ENCODE assay signal across 10 mouse cellular contexts in genomic region chr7:81342356-81343094, GRCm38 (mm10). TPM values are rescaled to one million over a fixed set of nuclear protein-coding genes. Genes with fewer than 3 reads are reported as not detected.
DNase-seq lines count a peak whose midpoint lies in the region; ATAC-seq and TF ChIP-seq lines count a peak whose summit lies in the region.
"Had no signal": no experiment of that assay in that cellular context is flagged by ENCODE, and none has a peak within 500 bp of the region (broad histone marks: within the 10 kb centered on the region; RNA-seq: fewer than 3 reads in every experiment).

No protein-coding gene starts in this region.

- H3K4me3 ChIP-seq in neural tube, embryonic 11.5 days (ENCODE audit: low read depth, low read length) = no peak overlapping the region
- H3K4me3 ChIP-seq in forebrain, postnatal 0 days (ENCODE audit: low read depth, low read length) = no peak overlapping the region
- H3K4me3 ChIP-seq in limb, embryonic 15.5 days = peak overlapping the region; percentile 88
- peak overlapping the region; percentile 1; the same call in 1 of the 2 replicates for H3K4me3 ChIP-seq in stomach, postnatal 0 days (ENCODE audit: low read depth, low read length)

- ATAC-seq in neural tube, embryonic 11.5 days (ENCODE audit: insufficient read depth, low FRiP score, low TSS enrichment) = no peak
- no peak for ATAC-seq in forebrain, postnatal 0 days
- ATAC-seq in limb, embryonic 15.5 days (ENCODE audit: insufficient number of reproducible peaks, low FRiP score, low TSS enrichment, low read depth) = no peak
- ATAC-seq in stomach, postnatal 0 days (ENCODE audit: low FRiP score, low TSS enrichment) = no peak
- ATAC-seq: inflammation-experienced regulatory T-cells, adult 6 months had no signal

- no peak overlapping the region for H3K27ac ChIP-seq in neural tube, embryonic 11.5 days (ENCODE audit: low read depth, low read length)
- H3K27ac ChIP-seq in forebrain, postnatal 0 days (ENCODE audit: low read depth, low read length) = no peak overlapping the region
- no peak overlapping the region for H3K27ac ChIP-seq in limb, embryonic 15.5 days
- H3K27ac ChIP-seq in stomach, postnatal 0 days (replicated peaks) = no peak overlapping the region

- DNase-seq in neural tube, embryonic 11.5 days (ENCODE audit: low spot score) = no peak
- no peak for DNase-seq in neural tube, embryonic 10.5 days (ENCODE audit: extremely low spot score, low spot score)
- DNase-seq in forebrain, postnatal 0 days = no peak
- DNase-seq in stomach, postnatal 0 days (ENCODE audit: low spot score) = no peak
- no peak for DNase-seq in cerebellum, postnatal 4 days (ENCODE audit: low spot score in 2 of 2)
- no peak for DNase-seq in spleen, postnatal 10 days (ENCODE audit: low spot score in 2 of 2)
- no peak for DNase-seq in right cerebral cortex, postnatal 10 days (ENCODE audit: low spot score in 2 of 2)
- DNase-seq: spleen, adult 18-20 months had no signal

- no peak for TF ChIP-seq EP300 in stomach, postnatal 0 days (optimal IDR thresholded peaks at IDR 0.05)

- H3K4me2 ChIP-seq in neural tube, embryonic 11.5 days (ENCODE audit: low read depth) = peak overlapping the region; percentile 77
- peak overlapping the region; percentile 79 for H3K4me2 ChIP-seq in forebrain, postnatal 0 days (ENCODE audit: low read depth)
- peak overlapping the region; percentile 74 for H3K4me2 ChIP-seq in limb, embryonic 15.5 days
- H3K4me2 ChIP-seq in stomach, postnatal 0 days (replicated peaks; ENCODE audit: low read depth) = peak overlapping the region; percentile 74

- H3K9me3 ChIP-seq in neural tube, embryonic 11.5 days (ENCODE audit: control insufficient read depth, low read length) = no peaks in the 10 kb centered on the region
- H3K9me3 ChIP-seq in forebrain, postnatal 0 days (ENCODE audit: low read length) = no peaks in the 10 kb centered on the region
- H3K9me3 ChIP-seq in limb, embryonic 15.5 days = no peaks in the 10 kb centered on the region
- no peaks in the 10 kb centered on the region for H3K9me3 ChIP-seq in stomach, postnatal 0 days (ENCODE audit: control insufficient read depth, low read length)

- TF ChIP-seq CTCF in forebrain, postnatal 0 days (IDR thresholded peaks at IDR 0.05; ENCODE audit: low read depth) = no peak
- TF ChIP-seq CTCF in stomach, postnatal 0 days (IDR thresholded peaks at IDR 0.05; ENCODE audit: low read depth) = no peak

- peaks cover 19% of the 10 kb centered on the region for H3K36me3 ChIP-seq in neural tube, embryonic 11.5 days (ENCODE audit: control insufficient read depth, insufficient read depth, low read length)
- H3K36me3 ChIP-seq in forebrain, postnatal 0 days (ENCODE audit: insufficient read depth) = peaks cover 29% of the 10 kb centered on the region
- peaks cover 53% of the 10 kb centered on the region for H3K36me3 ChIP-seq in limb, embryonic 15.5 days
- H3K36me3 ChIP-seq in stomach, postnatal 0 days (ENCODE audit: control insufficient read depth, insufficient read depth, low read length) = peaks cover 8% of the 10 kb centered on the region

- no peak overlapping the region for H3K9ac ChIP-seq in neural tube, embryonic 11.5 days (ENCODE audit: low read length)
- H3K9ac ChIP-seq in forebrain, postnatal 0 days = peak overlapping the region; percentile 93; the same call in 1 of the 2 replicates
- H3K9ac ChIP-seq in limb, embryonic 15.5 days = no peak overlapping the region
- H3K9ac ChIP-seq in stomach, postnatal 0 days (ENCODE audit: low read length) = peak overlapping the region; percentile 97; the same call in 1 of the 2 replicates

- peaks cover 14% of the 10 kb centered on the region for H3K4me1 ChIP-seq in neural tube, embryonic 11.5 days (ENCODE audit: control insufficient read depth, insufficient read depth, low read length)
- no peaks in the 10 kb centered on the region for H3K4me1 ChIP-seq in forebrain, postnatal 0 days (ENCODE audit: insufficient read depth)
- peaks cover 24% of the 10 kb centered on the region for H3K4me1 ChIP-seq in limb, embryonic 15.5 days
- no peaks in the 10 kb centered on the region for H3K4me1 ChIP-seq in stomach, postnatal 0 days (replicated peaks; ENCODE audit: control insufficient read depth, insufficient read depth)

- 76% methylated on average over 8 of the region's 8 CpGs for WGBS in neural tube, embryonic 11.5 days
- WGBS in forebrain, postnatal 0 days = 65% methylated on average over 8 of the region's 8 CpGs
- WGBS in limb, embryonic 15.5 days = 72% methylated on average over 8 of the region's 8 CpGs
- 54% methylated on average over 8 of the region's 8 CpGs for WGBS in stomach, postnatal 0 days

- no peaks in the 10 kb centered on the region for H3K27me3 ChIP-seq in neural tube, embryonic 11.5 days (ENCODE audit: control insufficient read depth, insufficient read depth, low read length)
- H3K27me3 ChIP-seq in forebrain, postnatal 0 days (ENCODE audit: insufficient read depth, low read length) = no peaks in the 10 kb centered on the region
- no peaks in the 10 kb centered on the region for H3K27me3 ChIP-seq in limb, embryonic 15.5 days
- H3K27me3 ChIP-seq in stomach, postnatal 0 days (ENCODE audit: control insufficient read depth, insufficient read depth, low read length) = no peaks in the 10 kb centered on the region

RNA-seq across cellular contexts. Expression of gene Rps17, which starts 2.5 kb away (rescaled TPM):
- polyA plus RNA-seq in neural tube, embryonic 11.5 days (2014; fragmentation: Nextera tagmentation; extraction: Ambion mirVana) = 1,090 and 1,108 TPM in 2 replicates
- total RNA-seq in forebrain, postnatal 0 days (2014; rRNA removed) = 883 and 1,228 TPM in 2 replicates
- 706 and 832 TPM in 2 replicates for polyA plus RNA-seq in forebrain, postnatal 0 days (2015; fragmentation: Nextera tagmentation; extraction: Ambion mirVana)
- polyA plus RNA-seq in limb, embryonic 15.5 days (2015; fragmentation: Nextera tagmentation; extraction: Ambion mirVana) = 1,077 and 1,280 TPM in 2 replicates
- polyA plus RNA-seq in stomach, postnatal 0 days (2015; fragmentation: Nextera tagmentation; extraction: Ambion mirVana) = 1,024 and 1,034 TPM in 2 replicates

Comparison
In these comparisons a context has a peak if more than half of its experiments do, and no peak if none do; other contexts are left out.
1. H3K4me3 ChIP-seq: peak in limb, embryonic 15.5 days (single experiment) and stomach, postnatal 0 days (single experiment); none in neural tube, embryonic 11.5 days (single experiment) and forebrain, postnatal 0 days (single experiment).
2. H3K9ac ChIP-seq: peak in forebrain, postnatal 0 days (single experiment) and stomach, postnatal 0 days (single experiment); none in neural tube, embryonic 11.5 days (single experiment) and limb, embryonic 15.5 days (single experiment).
3. Peak in every context shown above with its lines, with median percentiles within 50 percentile points of each other: H3K4me2 ChIP-seq.